Mouse (Mus musculus): ENCODE measurements at regions not wholly inside any gene's neighbourhood (a gene's known extent, or its start where the extent isn't known, plus 50 kb on each side); places are given as distances from the start of the nearest gene placed in this dataset.

GRCm38 (mm10) chr16:76232680-76233079 is 140.9 kb downstream of the Nrip1 start:
- no peak for DNase-seq (ENCODE audit: low spot score)
- Histone ChIP-seq H3K9me3 (no peaks in the 10 kb centered on the region), H3K4me3 (no peak overlapping the region), H3K27me3 (ENCODE audit: insufficient read depth, poor library complexity, severe bottlenecking) (no peaks in the 10 kb centered on the region), H3K27ac (no peak overlapping the region), H3K4me1 (replicated peaks) (no peaks in the 10 kb centered on the region), H3K36me3 (no peaks in the 10 kb centered on the region)
- 87% methylated on average over 4 of the region's 4 CpGs for WGBS

GRCm38 (mm10) chr16:76232174-76232573 is 141.5 kb downstream of the Nrip1 start:
- H3K4me1 ChIP-seq (replicated peaks) = no peaks in the 10 kb centered on the region
- H3K9me3 ChIP-seq = no peaks in the 10 kb centered on the region
- DNase-seq (ENCODE audit: low spot score) = no peak
- H3K4me3 ChIP-seq = no peak overlapping the region
- H3K27ac ChIP-seq = no peak overlapping the region
- 75% methylated on average over 3 of the region's 3 CpGs for WGBS
- H3K36me3 ChIP-seq = no peaks in the 10 kb centered on the region
- H3K27me3 ChIP-seq (ENCODE audit: insufficient read depth, poor library complexity, severe bottlenecking) = no peaks in the 10 kb centered on the region

GRCm38 (mm10) chr16:76230516-76231302 is 142.9 kb downstream of the Nrip1 start:
- Histone ChIP-seq H3K27me3 (ENCODE audit: insufficient read depth, poor library complexity, severe bottlenecking) (no peaks in the 10 kb centered on the region), H3K27ac (no peak overlapping the region), H3K4me1 (replicated peaks) (no peaks in the 10 kb centered on the region; the same call in 1 of the 2 replicates), H3K4me3 (no peak overlapping the region), H3K9me3 (no peaks in the 10 kb centered on the region), H3K36me3 (no peaks in the 10 kb centered on the region)
- 93% methylated on average over 4 of the region's 4 CpGs for WGBS
- DNase-seq (ENCODE audit: low spot score) = no peak

- Histone ChIP-seq H3K36me3 (no peaks in the 10 kb centered on the region), H3K9me3 (no peaks in the 10 kb centered on the region), H3K27ac (no peak overlapping the region), H3K27me3 (ENCODE audit: insufficient read depth, poor library complexity, severe bottlenecking) (no peaks in the 10 kb centered on the region), H3K4me1 (replicated peaks) (peaks cover 10% of the 10 kb centered on the region), H3K4me3 (no peak overlapping the region)
- DNase-seq (ENCODE audit: low spot score) = no peak
- WGBS = 84% methylated on average over 4 of the region's 4 CpGs
Observed at GRCm38 (mm10) chr16:76228451-76228850, 145.2 kb downstream of the Nrip1 start.

GRCm38 (mm10) chr16:76226446-76226845 is 147.2 kb downstream of the Nrip1 start:
- Histone ChIP-seq H3K36me3 (no peaks in the 10 kb centered on the region), H3K27me3 (ENCODE audit: insufficient read depth, poor library complexity, severe bottlenecking) (no peaks in the 10 kb centered on the region), H3K27ac (no peak overlapping the region), H3K4me3 (no peak overlapping the region), H3K9me3 (no peaks in the 10 kb centered on the region), H3K4me1 (replicated peaks) (peaks cover 13% of the 10 kb centered on the region)
- DNase-seq (ENCODE audit: low spot score) = no peak
- 81% methylated on average over 7 of the region's 7 CpGs for WGBS

- DNase-seq (ENCODE audit: low spot score) = no peak
- 75% methylated on average over 12 of the region's 12 CpGs for WGBS
- H3K4me3 ChIP-seq = no peak overlapping the region
- H3K27me3 ChIP-seq (ENCODE audit: insufficient read depth, poor library complexity, severe bottlenecking) = no peaks in the 10 kb centered on the region
- no peak overlapping the region for H3K27ac ChIP-seq
- H3K36me3 ChIP-seq = no peaks in the 10 kb centered on the region
- peaks cover 13% of the 10 kb centered on the region for H3K4me1 ChIP-seq (replicated peaks)
- no peaks in the 10 kb centered on the region for H3K9me3 ChIP-seq
Observed at GRCm38 (mm10) chr16:76225587-76226226, 147.9 kb downstream of the Nrip1 start.

GRCm38 (mm10) chr16:76224901-76225586 is 148.6 kb downstream of the Nrip1 start:
- H3K9me3 ChIP-seq = no peaks in the 10 kb centered on the region
- peaks cover 13% of the 10 kb centered on the region for H3K4me1 ChIP-seq (replicated peaks)
- no peaks in the 10 kb centered on the region for H3K36me3 ChIP-seq
- no peaks in the 10 kb centered on the region for H3K27me3 ChIP-seq (ENCODE audit: insufficient read depth, poor library complexity, severe bottlenecking)
- H3K27ac ChIP-seq = no peak overlapping the region
- no peak overlapping the region for H3K4me3 ChIP-seq
- DNase-seq (ENCODE audit: low spot score) = peak; percentile 37
- 14% methylated on average over 9 of the region's 9 CpGs for WGBS

GRCm38 (mm10) chr16:76223716-76224115 is 149.9 kb downstream of the Nrip1 start:
- no peak for DNase-seq (ENCODE audit: low spot score)
- Histone ChIP-seq H3K27ac (no peak overlapping the region), H3K4me3 (no peak overlapping the region), H3K4me1 (replicated peaks) (peaks cover 13% of the 10 kb centered on the region), H3K9me3 (no peaks in the 10 kb centered on the region), H3K27me3 (ENCODE audit: insufficient read depth, poor library complexity, severe bottlenecking) (no peaks in the 10 kb centered on the region), H3K36me3 (no peaks in the 10 kb centered on the region)
- WGBS = 93% methylated on average over 4 of the region's 4 CpGs

GRCm38 (mm10) chr16:76222960-76223359 is 150.7 kb downstream of the Nrip1 start:
- Histone ChIP-seq H3K4me3 (no peak overlapping the region), H3K4me1 (replicated peaks) (peaks cover 13% of the 10 kb centered on the region), H3K27ac (no peak overlapping the region), H3K9me3 (no peaks in the 10 kb centered on the region), H3K36me3 (no peaks in the 10 kb centered on the region), H3K27me3 (ENCODE audit: insufficient read depth, poor library complexity, severe bottlenecking) (no peaks in the 10 kb centered on the region)
- WGBS = 65% methylated on average over 5 of the region's 5 CpGs
- DNase-seq (ENCODE audit: low spot score) = no peak

GRCm38 (mm10) chr16:76220466-76220865 is 153.2 kb downstream of the Nrip1 start:
- no peaks in the 10 kb centered on the region for H3K36me3 ChIP-seq
- no peak overlapping the region for H3K27ac ChIP-seq
- no peaks in the 10 kb centered on the region for H3K27me3 ChIP-seq (ENCODE audit: insufficient read depth, poor library complexity, severe bottlenecking)
- no peaks in the 10 kb centered on the region for H3K9me3 ChIP-seq
- 75% methylated on average over 3 of the region's 3 CpGs for WGBS
- peaks cover 13% of the 10 kb centered on the region for H3K4me1 ChIP-seq (replicated peaks)
- H3K4me3 ChIP-seq = no peak overlapping the region
- DNase-seq (ENCODE audit: low spot score) = no peak

GRCm38 (mm10) chr16:76219233-76219632 is 154.4 kb downstream of the Nrip1 start:
- Histone ChIP-seq H3K27ac (no peak overlapping the region), H3K9me3 (no peaks in the 10 kb centered on the region), H3K4me1 (replicated peaks) (peaks cover 3% of the 10 kb centered on the region; the same call in 1 of the 2 replicates), H3K36me3 (no peaks in the 10 kb centered on the region), H3K27me3 (ENCODE audit: insufficient read depth, poor library complexity, severe bottlenecking) (no peaks in the 10 kb centered on the region), H3K4me3 (no peak overlapping the region)
- DNase-seq (ENCODE audit: low spot score) = no peak

- DNase-seq (ENCODE audit: low spot score) = no peak
- no peaks in the 10 kb centered on the region for H3K9me3 ChIP-seq
- 91% methylated on average over 11 of the region's 11 CpGs for WGBS
- H3K4me1 ChIP-seq (replicated peaks) = 0 out of 2 replicates have a peak, but pooled peaks cover 3% of the 10 kb centered on the region
- H3K27me3 ChIP-seq (ENCODE audit: insufficient read depth, poor library complexity, severe bottlenecking) = no peaks in the 10 kb centered on the region
- no peak overlapping the region for H3K4me3 ChIP-seq
- no peak overlapping the region for H3K27ac ChIP-seq
- H3K36me3 ChIP-seq = no peaks in the 10 kb centered on the region
Observed at GRCm38 (mm10) chr16:76218310-76219170, 155.1 kb downstream of the Nrip1 start.

All from hindbrain, embryonic 10.5 days (tissue).